Mouse (Mus musculus): ENCODE measurements at regions not wholly inside any gene's neighbourhood (a gene's known extent, or its start where the extent isn't known, plus 50 kb on each side); places are given as distances from the start of the nearest gene placed in this dataset.

GRCm38 (mm10) chr13:48316747-48317146 lies 55.7 kb downstream of the Id4 start:
- peak; percentile 64 for DNase-seq (ENCODE audit: low spot score)

DNA sequence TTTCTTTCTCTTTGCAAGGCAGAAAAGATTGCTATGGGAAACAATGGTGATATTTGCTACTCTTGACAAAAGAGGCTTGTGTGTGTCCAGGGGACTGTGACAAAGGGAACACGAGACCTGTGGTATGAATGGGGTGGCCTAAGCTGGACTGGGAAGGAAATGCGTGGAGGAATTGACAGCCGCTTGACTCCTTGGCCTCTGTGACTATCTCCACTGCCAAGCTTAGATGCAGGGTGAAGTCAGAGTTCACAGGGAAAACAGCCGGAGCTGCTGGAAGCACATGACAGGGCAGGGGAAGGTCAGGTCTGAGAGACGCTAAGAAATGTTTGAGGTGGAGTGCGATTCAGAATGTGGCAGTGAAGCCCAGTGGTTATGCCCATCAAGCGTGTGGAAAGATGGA lies 56.4 kb downstream of the Id4 start:
- DNase-seq (ENCODE audit: low spot score) = peak; percentile 24

DNA sequence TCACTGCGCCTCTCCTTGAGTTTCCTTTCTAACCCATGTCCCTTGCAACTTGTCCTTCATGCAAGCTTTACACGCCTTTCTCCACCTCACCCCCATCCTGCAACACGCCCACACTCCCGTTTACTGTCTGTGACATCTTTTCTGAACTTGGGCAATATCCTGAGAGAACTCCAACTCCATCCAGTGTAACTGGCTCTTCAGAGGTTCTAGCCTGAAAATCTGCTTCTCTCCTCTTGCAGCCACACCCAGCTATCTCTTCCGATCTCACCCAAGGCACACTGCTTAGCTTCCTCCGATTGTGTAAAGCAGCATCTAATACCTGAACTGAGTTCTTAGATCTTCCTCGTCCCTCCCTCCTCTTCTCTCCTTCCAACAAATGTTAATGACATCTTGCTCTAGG lies 58.0 kb downstream of the Id4 start:
- DNase-seq (ENCODE audit: low spot score) = no peak

GRCm38 (mm10) chr13:48324290-48324718 lies 63.3 kb downstream of the Id4 start:
- peak; percentile 30 for DNase-seq (ENCODE audit: low spot score)

GRCm38 (mm10) chr13:48330619-48331018 lies 69.6 kb downstream of the Id4 start:
- DNase-seq (ENCODE audit: low spot score) = no peak

DNA sequence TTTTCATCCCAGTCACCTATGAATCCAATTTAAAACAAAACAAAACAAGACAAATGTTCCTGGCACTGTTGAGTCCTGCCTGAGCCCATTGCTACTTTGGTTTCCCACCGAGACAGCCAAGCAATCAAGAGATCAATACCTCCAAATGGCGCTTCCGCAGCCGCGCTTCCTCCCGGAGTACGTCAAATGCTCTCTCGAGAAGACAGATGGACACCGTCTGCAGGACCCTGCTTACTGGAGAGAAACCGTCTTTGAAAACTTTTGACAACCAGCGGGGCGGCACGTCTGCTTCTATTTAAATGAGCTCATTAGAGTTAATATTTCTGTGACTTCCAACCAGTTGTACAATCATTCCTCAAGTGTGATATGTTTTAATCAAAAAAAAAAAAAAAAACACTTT lies 75.1 kb downstream of the Id4 start:
- DNase-seq (ENCODE audit: low spot score) = no peak

DNA sequence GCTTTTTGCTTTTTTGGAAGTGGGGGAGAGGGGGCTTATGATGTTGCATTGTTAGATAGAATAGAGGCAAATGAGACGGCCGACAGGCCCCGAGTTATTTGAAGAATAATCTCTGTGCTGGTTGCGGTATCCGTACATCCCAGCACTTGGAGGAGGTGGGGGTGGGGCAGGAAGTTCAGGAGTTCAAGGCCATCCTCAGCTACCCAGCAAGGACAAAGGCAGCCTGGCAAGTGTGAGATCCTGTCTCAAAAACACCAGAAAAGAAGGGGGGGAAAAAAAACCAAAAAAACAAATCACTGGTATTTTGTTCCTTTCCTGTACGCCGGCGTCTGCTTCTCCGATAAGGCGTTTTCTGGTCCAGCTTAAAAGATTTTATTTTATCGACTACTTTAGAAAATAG lies 75.6 kb downstream of the Id4 start:
- no peak for DNase-seq (ENCODE audit: low spot score)

DNA sequence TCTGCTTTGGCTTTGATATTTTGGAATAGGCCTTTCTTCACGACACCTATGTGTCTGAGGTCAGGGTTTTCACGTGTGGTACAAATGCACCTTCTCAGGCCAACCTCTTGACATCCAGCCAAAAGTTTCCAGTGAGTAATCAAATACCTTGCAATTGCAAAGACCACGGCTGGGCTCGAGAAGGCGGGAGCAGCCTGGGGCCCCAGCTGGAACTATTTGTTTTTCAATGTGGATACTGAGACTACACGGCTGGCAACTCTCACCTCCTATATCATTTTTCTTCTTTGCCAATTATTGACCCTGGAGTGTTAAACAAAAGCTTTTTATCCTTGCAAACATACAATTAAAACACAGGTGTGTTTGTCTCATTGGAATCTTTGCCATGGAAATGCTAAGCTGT lies 77.5 kb downstream of the Id4 start:
- DNase-seq (ENCODE audit: low spot score) = no peak

DNA sequence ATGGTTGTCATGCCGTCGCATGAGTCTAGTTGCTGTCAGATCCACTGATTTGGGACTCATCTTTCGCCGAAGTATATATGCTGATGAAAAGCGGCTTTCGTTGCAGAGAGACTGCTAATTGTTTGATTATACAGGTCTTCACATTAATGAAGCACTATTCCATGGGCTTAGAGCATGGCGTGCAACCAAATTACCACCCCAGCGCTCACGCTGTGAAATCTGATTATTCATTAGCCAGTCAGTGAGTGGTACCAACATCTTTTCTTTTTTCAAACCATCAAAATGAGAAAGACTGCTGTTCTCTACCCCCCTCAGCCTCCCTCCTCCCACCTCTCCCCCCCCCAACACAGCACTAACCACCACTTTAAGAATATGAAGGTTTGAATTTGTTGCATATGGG lies 89.1 kb downstream of the Id4 start:
- no peak for DNase-seq (ENCODE audit: low spot score)

DNA sequence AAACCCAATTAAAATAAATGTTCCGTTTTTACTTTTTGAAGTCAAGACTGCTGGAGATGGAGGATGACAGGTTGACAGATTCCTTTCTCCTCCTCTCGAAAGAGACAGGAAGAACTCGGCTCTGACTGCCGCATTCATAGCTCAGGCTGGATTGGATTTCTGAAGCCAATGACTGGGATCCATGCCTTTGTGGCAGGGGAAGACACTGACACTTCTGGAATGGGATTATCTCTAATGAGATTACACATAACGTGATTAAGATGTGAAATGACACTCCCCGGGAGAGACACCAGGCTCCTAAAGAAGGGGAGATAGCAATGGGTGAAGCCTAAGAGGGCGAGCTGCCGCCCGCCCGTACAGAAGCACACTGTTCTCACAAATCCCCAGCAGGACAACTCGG lies 89.9 kb downstream of the Id4 start:
- DNase-seq (ENCODE audit: low spot score) = no peak

GRCm38 (mm10) chr13:48357118-48357517 lies 96.1 kb downstream of the Id4 start:
- DNase-seq (ENCODE audit: low spot score) = no peak

GRCm38 (mm10) chr13:48357640-48358039 lies 96.6 kb downstream of the Id4 start:
- no peak for DNase-seq (ENCODE audit: low spot score)

DNA sequence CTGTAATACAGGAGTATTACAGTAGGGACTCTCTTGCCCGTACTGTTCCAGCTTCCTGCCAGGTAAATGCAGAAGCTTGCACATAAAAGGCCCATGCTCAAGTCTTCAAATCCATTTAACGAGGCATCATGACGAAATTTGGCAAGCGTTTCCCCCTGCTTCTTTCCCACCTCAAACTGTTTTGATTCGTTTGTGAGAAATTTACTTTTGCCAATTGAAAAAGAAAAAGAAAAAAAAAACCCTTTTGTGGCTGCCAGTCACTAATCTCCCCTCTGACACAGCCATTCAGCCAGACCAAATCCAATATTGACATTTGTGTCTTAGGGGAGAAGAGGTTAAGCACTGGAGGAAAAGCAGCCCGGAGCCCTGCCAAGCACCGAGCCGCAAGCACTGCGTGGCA lies 110.0 kb downstream of the Id4 start:
- no peak for DNase-seq (ENCODE audit: low spot score)

DNA sequence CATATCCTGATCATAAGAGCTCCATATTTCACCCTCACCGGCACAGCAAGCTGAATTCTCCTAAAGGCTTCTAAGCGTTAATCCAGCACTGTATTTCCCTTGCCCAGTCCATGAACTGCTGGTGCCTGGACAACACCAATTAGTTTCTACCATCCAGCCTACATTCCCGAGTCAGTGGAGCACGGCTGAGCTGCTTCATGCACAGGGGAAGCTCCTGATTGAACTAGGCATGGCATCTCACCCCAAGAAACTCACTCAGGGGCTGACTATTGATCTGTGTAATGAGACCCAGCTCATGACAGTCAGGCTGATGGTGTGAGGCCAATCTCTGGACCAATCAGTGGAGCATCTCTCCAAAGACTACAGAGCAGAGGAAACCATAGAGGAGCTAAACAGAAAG lies 115.4 kb downstream of the Id4 start:
- no peak for DNase-seq (ENCODE audit: low spot score)

GRCm38 (mm10) chr13:48383580-48384445 lies 122.8 kb downstream of the Id4 start:
- no peak for DNase-seq (ENCODE audit: low spot score)

- DNase-seq (ENCODE audit: low spot score) = no peak
Measured at GRCm38 (mm10) chr13:48384901-48385300, 123.9 kb downstream of the Id4 start.

- DNase-seq (ENCODE audit: low spot score) = no peak
Measured at GRCm38 (mm10) chr13:48391126-48391525, 122.1 kb downstream of the Zfp169 start.

GRCm38 (mm10) chr13:48397761-48398160 lies 115.5 kb downstream of the Zfp169 start:
- no peak for DNase-seq (ENCODE audit: low spot score)

DNA sequence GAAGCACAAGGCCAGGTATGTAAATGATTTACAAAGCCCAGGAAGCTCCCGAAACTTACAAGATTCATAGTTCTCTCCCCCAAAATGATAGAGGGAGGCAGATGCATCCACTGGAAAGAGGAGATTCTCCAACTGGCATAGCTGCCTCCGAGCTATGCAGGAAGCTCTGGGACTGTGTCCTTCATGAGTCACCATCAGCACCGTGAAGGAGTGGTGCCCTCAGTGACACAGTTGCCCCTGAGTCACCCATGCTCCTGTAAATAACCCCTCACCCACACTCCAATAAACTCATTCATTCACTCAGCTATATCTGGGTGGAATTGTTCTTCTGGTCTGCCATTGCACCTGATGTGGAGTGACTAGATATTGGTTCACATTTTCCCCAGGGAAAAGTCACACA lies 114.6 kb downstream of the Zfp169 start:
- no peak for DNase-seq (ENCODE audit: low spot score)

DNA sequence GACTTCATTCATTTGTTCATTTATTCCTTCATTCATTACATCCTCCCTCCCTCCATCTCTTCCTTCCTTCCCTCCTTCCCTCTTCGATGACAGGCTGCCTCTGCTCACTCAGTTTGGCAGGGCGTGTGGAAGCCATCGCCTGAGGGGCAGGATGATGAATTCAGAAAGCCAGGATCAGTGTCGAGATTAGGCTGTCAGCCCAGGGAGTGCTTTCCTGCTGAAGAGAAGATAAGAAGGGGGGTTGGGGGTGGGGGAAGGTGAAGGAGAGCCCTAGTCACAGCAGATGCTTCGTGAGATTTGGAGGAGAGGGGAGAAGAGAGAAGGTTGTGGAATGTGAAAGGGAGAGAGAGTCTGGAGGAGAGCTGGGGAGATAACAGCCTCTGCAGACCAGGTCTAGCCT lies 110.9 kb downstream of the Zfp169 start:
- no peak for DNase-seq (ENCODE audit: low spot score)

GRCm38 (mm10) chr13:48422438-48423329 lies 90.6 kb downstream of the Zfp169 start:
- no peak for DNase-seq (ENCODE audit: low spot score)

DNA sequence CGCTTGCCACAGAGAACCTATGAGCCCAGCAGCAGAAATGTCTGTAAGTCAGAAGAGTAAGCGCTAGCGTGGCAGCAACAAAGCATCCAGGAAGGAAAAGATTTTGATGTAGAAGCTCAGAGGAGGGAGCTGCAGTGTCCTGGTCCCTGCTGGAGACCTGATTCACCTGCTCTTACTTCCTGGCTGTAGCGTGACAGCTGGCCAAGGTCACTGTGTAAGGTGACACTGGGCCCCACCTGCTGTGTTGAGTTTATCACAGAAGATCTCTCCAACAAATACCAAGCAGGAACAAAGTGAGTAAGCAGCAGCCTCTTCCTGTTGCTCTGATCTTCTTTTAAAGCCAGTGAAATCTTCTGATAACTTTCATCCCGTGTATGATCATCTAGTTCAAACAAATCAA lies 86.4 kb downstream of the Zfp169 start:
- DNase-seq (ENCODE audit: low spot score) = no peak

DNA sequence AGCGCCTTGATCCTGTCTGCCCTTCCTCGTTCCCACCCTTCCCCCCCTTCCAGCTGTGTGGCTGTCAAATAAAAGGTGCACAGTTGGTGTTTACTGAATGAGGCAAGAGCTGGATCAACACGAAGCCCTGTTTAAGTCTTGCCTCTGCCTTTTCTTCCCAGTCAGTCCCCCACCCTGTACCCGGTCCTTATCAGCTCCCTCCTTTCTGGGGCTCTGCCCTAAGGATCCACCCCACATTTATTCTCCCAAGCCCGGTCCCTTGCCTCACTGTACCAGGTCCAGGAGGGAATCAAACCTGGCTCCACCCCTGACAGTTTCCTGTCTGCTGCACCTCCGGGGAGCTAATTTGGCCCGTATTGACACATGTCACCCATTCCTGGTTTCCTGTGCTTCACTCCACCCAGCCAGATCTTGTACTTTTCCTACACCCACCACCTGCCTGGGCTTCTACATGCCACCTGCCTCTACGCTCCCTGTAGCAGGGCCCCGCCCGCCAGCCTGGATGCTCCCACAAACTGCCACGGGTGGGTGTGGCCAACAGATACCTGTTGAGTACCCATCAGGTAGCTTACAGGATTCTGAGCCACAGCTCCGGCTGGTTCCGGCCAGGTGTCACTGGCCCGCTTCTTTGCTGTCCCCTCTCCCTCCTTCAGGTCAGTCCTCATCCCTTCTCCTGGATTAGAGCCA lies 76.4 kb downstream of the Zfp169 start:
- no peak for DNase-seq (ENCODE audit: low spot score)
